Comparison of ENCODE assay signal across 10 mouse cellular contexts in genomic region chr9:97847873-97848838, GRCm38 (mm10).
DNase-seq lines count a peak whose midpoint lies in the region; ATAC-seq and TF ChIP-seq lines count a peak whose summit lies in the region.
"Had no signal": no experiment of that assay in that cellular context is flagged by ENCODE, and none has a peak within 500 bp of the region (broad histone marks: within the 10 kb centered on the region; RNA-seq: fewer than 3 reads in every experiment).

No protein-coding gene starts in this region.

- H3K9me3 ChIP-seq in heart, embryonic 12.5 days (replicated peaks): peaks cover 4% of the 10 kb centered on the region; the same call in 1 of the 2 replicates
- H3K9me3 ChIP-seq in lung, postnatal 0 days (ENCODE audit: low read length): 0 out of 2 replicates have a peak, but pooled peaks cover 3% of the 10 kb centered on the region
- no peaks in the 10 kb centered on the region for H3K9me3 ChIP-seq in neural tube, embryonic 14.5 days (ENCODE audit: control insufficient read depth, low read length)
- no peaks in the 10 kb centered on the region for H3K9me3 ChIP-seq in intestine, embryonic 15.5 days

- H3K4me2 ChIP-seq in heart, embryonic 12.5 days: no peak overlapping the region
- no peak overlapping the region for H3K4me2 ChIP-seq in lung, postnatal 0 days (replicated peaks; ENCODE audit: low read depth, low read length)
- H3K4me2 ChIP-seq in neural tube, embryonic 14.5 days (ENCODE audit: low read depth, low read length): no peak overlapping the region
- H3K4me2 ChIP-seq in intestine, embryonic 15.5 days (replicated peaks): no peak overlapping the region

- no peaks in the 10 kb centered on the region for H3K36me3 ChIP-seq in heart, embryonic 12.5 days
- no peaks in the 10 kb centered on the region for H3K36me3 ChIP-seq in lung, postnatal 0 days (ENCODE audit: insufficient read depth, low read length)
- no peaks in the 10 kb centered on the region for H3K36me3 ChIP-seq in neural tube, embryonic 14.5 days (ENCODE audit: control insufficient read depth, insufficient read depth, low read length)
- H3K36me3 ChIP-seq in intestine, embryonic 15.5 days: no peaks in the 10 kb centered on the region

- no peak overlapping the region for H3K9ac ChIP-seq in heart, embryonic 12.5 days
- no peak overlapping the region for H3K9ac ChIP-seq in lung, postnatal 0 days (replicated peaks; ENCODE audit: low read depth)
- H3K9ac ChIP-seq in neural tube, embryonic 14.5 days (replicated peaks; ENCODE audit: low read depth, low read length): no peak overlapping the region
- H3K9ac ChIP-seq in intestine, embryonic 15.5 days: no peak overlapping the region

- H3K4me1 ChIP-seq in heart, embryonic 12.5 days (replicated peaks): peaks cover 9% of the 10 kb centered on the region
- no peaks in the 10 kb centered on the region for H3K4me1 ChIP-seq in lung, postnatal 0 days (ENCODE audit: insufficient read depth, low read depth, low read length)
- peaks cover 8% of the 10 kb centered on the region; the same call in 1 of the 2 replicates for H3K4me1 ChIP-seq in neural tube, embryonic 14.5 days (ENCODE audit: control insufficient read depth, insufficient read depth, low read length)
- no peaks in the 10 kb centered on the region for H3K4me1 ChIP-seq in intestine, embryonic 15.5 days (replicated peaks)

- 70% methylated on average over 12 of the region's 12 CpGs for WGBS in heart, embryonic 12.5 days
- 69% methylated on average over 12 of the region's 12 CpGs for WGBS in lung, postnatal 0 days
- WGBS in neural tube, embryonic 14.5 days: 55% methylated on average over 12 of the region's 12 CpGs
- WGBS in intestine, embryonic 15.5 days: 76% methylated on average over 12 of the region's 12 CpGs

- TF ChIP-seq CTCF in lung, postnatal 0 days (IDR thresholded peaks at IDR 0.05): no peak

- no peak for ATAC-seq in heart, embryonic 12.5 days (ENCODE audit: insufficient number of reproducible peaks, low FRiP score)
- ATAC-seq in lung, postnatal 0 days: no peak
- peak; percentile 71 for ATAC-seq in neural tube, embryonic 14.5 days (ENCODE audit: low read depth)
- ATAC-seq in intestine, embryonic 15.5 days: no peak

- DNase-seq in heart, adult 18-20 months: peak; percentile 12 to 52
- peak; percentile 36 for DNase-seq in lung, postnatal 0 days (ENCODE audit: low spot score)
- no peak for DNase-seq in lung, postnatal 14 days
- peak; percentile 59 for DNase-seq in gastrocnemius, postnatal 14 days
- DNase-seq in retina, postnatal 1 day: no peak
- DNase-seq: adrenal gland, postnatal 14 days had no signal

- no peak overlapping the region for H3K4me3 ChIP-seq in heart, embryonic 12.5 days
- no peak overlapping the region for H3K4me3 ChIP-seq in lung, postnatal 0 days (ENCODE audit: low read depth, low read length)
- no peak overlapping the region for H3K4me3 ChIP-seq in neural tube, embryonic 14.5 days (ENCODE audit: low read depth, low read length)
- H3K4me3 ChIP-seq in intestine, embryonic 15.5 days (replicated peaks): no peak overlapping the region
- H3K4me3 ChIP-seq: left cerebral cortex, adult 2 months had no signal

- intact Hi-C loops in gastrocnemius, postnatal 14 days (cut with DNase I; ENCODE audit: low total_unique reads): no loop called here

- no peak for TF ChIP-seq EP300 in lung, postnatal 0 days (IDR thresholded peaks at IDR 0.05)

- H3K27ac ChIP-seq in heart, embryonic 12.5 days (ENCODE audit: poor library complexity, severe bottlenecking): no peak overlapping the region
- no peak overlapping the region for H3K27ac ChIP-seq in lung, postnatal 0 days (ENCODE audit: low read length)
- H3K27ac ChIP-seq in neural tube, embryonic 14.5 days (ENCODE audit: low read depth, low read length): 0 out of 2 replicates have a peak overlapping the region, but pooled peaks have one; percentile 35
- no peak overlapping the region for H3K27ac ChIP-seq in intestine, embryonic 15.5 days
- H3K27ac ChIP-seq: left cerebral cortex, adult 2 months had no signal

- H3K27me3 ChIP-seq in heart, embryonic 12.5 days (replicated peaks): no peaks in the 10 kb centered on the region
- H3K27me3 ChIP-seq in lung, postnatal 0 days (replicated peaks; ENCODE audit: insufficient read depth, low read length): no peaks in the 10 kb centered on the region
- no peaks in the 10 kb centered on the region for H3K27me3 ChIP-seq in neural tube, embryonic 14.5 days (ENCODE audit: control insufficient read depth, insufficient read depth, low read length)
- no peaks in the 10 kb centered on the region for H3K27me3 ChIP-seq in intestine, embryonic 15.5 days (replicated peaks)

Comparison
In these comparisons a context has a peak if more than half of its experiments do, and no peak if none do; other contexts are left out.
1. DNase-seq: peak in heart, adult 18-20 months (2 of 2), lung, postnatal 0 days (single experiment) and gastrocnemius, postnatal 14 days (single experiment); none in lung, postnatal 14 days (single experiment) and retina, postnatal 1 day (single experiment).